Mouse (Mus musculus) embryonic facial prominence, embryonic 12.5 days (tissue): ENCODE data around the gene Snrpg. TPM values are rescaled to one million over a fixed set of nuclear protein-coding genes. Genes with fewer than 3 reads are reported as not detected.
A peak's percentile ranks its signal among the peaks of the same experiment; 100 is the strongest.
"Not testable (repeated sequence)": the region's sequence is repeated elsewhere in the genome, so short reads cannot be mapped to it uniquely, and the experiment has no call there.

ENCODE experiments used
- ATAC-seq: fragments of 200-750 bp; cut with Nextera tagmentation; 2 replicates; pipeline ENCODE4 v1.8.0; 2017; ENCODE audit not compliant: insufficient number of reproducible peaks, insufficient read depth, low FRiP score, low TSS enrichment
- H3K27ac ChIP-seq: fragments of 300-500 bp; sonication (generic); 2 replicates; pipeline ENCODE4 v1.5.1; 2016; ENCODE audit warnings: mild to moderate bottlenecking
- H3K27me3 ChIP-seq: fragments of 300-500 bp; sonication (generic); 2 replicates; pipeline ENCODE4 v1.6.1; 2016; ENCODE audit warnings: mild to moderate bottlenecking, moderate library complexity
- H3K36me3 ChIP-seq: fragments of 300-500 bp; sonication (generic); 2 replicates; pipeline ENCODE4 v1.6.1; 2016; ENCODE audit warnings: mild to moderate bottlenecking
- H3K4me1 ChIP-seq: fragments of 300-500 bp; sonication (generic); 2 replicates; pipeline ENCODE4 v1.6.1; 2016
- H3K4me2 ChIP-seq: fragments of 300-500 bp; sonication (generic); replicated peaks from 2 replicates; pipeline ENCODE4 v1.6.1; 2016; ENCODE audit warnings: mild to moderate bottlenecking, moderate library complexity
- H3K4me3 ChIP-seq: fragments of 300-500 bp; sonication (generic); 2 replicates; pipeline ENCODE4 v1.5.1; 2016; ENCODE audit warnings: mild to moderate bottlenecking
- H3K9ac ChIP-seq: fragments of 300-500 bp; sonication (generic); 2 replicates; pipeline ENCODE4 v1.6.1; 2016; ENCODE audit warnings: mild to moderate bottlenecking, moderate library complexity
- H3K9me3 ChIP-seq: fragments of 300-500 bp; sonication (generic); 2 replicates; pipeline ENCODE4 v1.6.1; 2016; ENCODE audit warnings: mild to moderate bottlenecking, moderate library complexity
- WGBS: fragments of 180-500 bp; shearing (Covaris S2); methylation state at CpG from one replicate; pipeline ENCODE4 v1.1.7; 2016; 5-methylcytosine and 5-hydroxymethylcytosine counted together
- polyA plus RNA-seq: library from polyadenylated mRNA; unstranded; fragments of >200 nt; fragmentation: Nextera tagmentation; extraction: Ambion mirVana; gene quantifications from 2 replicates; pipeline ENCODE4 v1.2.1, GENCODE M21; 2016

The Snrpg gene
- 637 and 711 TPM in 2 replicates for polyA plus RNA-seq

DNA sequence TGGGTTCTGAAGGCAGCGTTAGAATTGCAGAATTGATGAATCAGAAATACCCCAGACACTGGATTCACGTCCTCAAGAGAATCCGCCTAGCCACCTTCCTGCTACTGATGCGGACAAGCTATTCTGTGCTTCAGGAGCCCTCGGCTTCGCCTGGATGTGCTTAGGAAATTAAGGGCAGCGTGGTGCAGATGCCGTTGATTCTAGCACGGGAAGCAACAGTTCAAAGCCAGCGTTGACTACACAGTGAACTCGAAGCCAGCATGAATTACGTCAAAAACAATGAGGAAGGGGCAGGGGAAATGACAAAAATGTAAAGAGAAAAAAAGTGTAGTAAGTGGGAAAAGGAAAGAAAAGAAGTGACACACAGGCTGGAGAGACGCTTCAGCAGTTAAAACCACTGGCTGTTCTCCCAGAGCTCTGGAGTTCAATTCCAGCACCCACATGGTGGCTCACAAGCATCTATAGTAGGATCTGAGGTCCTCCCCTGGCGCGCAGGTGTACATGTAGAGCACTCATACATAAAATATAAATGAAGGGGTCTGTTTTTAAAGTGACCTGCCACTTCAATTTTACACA, at the start of gene Snrpg:
TSS of gene Snrpg (plus strand) at position 541 of the 576 bp plus-strand sequence.
- 16% methylated on average over 15 of the region's 15 CpGs for WGBS
- H3K4me2 ChIP-seq: peak within 1 kb of the TSS; percentile 90
- 0 out of 2 replicates have a peak, but pooled peaks have one; percentile 35 for ATAC-seq
- H3K4me1 ChIP-seq: peaks cover 27% of the 10 kb centered on the region
- peak within 1 kb of the TSS; percentile 95 for H3K4me3 ChIP-seq
- no peaks in the 10 kb centered on the region for H3K27me3 ChIP-seq
- H3K9ac ChIP-seq: peak within 1 kb of the TSS; percentile 90
- peaks cover 7% of the 10 kb centered on the region; the same call in 1 of the 2 replicates for H3K36me3 ChIP-seq
- peak within 1 kb of the TSS; percentile 84 for H3K27ac ChIP-seq
- no peaks in the 10 kb centered on the region for H3K9me3 ChIP-seq

DNA sequence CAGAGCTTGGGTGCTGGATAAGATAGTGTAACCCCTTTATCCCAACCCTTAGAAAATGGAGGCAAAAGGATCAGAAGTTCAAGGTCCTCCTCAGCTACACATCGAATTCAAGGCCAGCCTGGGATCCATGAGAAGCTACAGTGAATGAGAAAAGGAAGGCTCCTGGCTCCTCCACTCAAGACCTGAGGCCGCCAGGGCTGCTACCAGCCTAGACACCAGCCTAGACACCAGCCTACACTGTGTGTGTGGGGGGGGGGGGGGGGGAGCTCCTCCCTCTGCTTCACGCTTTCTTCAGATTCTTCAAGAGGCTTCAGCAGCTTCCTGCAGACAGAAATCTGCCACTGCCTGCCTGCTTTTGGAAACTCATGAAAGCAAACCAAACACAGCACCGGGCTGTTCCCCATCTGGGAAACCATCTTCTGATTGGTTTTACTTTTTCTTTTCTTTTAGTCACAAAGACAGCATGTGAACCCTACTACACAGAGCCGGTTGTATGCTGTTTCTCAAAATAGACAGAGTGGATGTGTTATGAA, 49.0 kb upstream of the Snrpg start:
- Histone ChIP-seq H3K9ac (no peak overlapping the region), H3K9me3 (no peaks in the 10 kb centered on the region), H3K4me2 (no peak overlapping the region), H3K4me1 (no peaks in the 10 kb centered on the region), H3K36me3 (no peaks in the 10 kb centered on the region), H3K27me3 (no peaks in the 10 kb centered on the region), H3K27ac (no peak overlapping the region), H3K4me3 (no peak overlapping the region)
- no peak for ATAC-seq
- 83% methylated on average over 5 of the region's 5 CpGs for WGBS

DNA sequence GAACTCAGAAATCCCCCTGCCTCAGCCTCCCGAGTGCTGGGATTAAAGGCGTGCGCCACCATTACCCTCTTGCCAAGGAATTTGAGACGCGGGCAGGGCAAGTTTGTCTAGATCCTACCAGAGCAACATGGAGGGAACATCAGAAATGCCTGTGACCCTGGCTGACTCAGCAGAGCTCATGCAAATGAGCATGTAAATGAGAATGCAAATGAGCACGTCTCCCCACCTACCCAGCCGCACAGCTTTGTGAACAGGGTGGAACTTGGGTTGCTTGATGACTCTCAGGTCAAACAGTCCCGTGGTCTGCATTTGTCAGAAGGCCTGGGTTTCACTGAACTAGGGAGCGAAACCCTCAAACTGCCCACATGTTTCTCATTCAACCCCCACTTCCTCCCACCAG, 48.1 kb upstream of the Snrpg start:
- Histone ChIP-seq H3K4me1 (no peaks in the 10 kb centered on the region), H3K27me3 (no peaks in the 10 kb centered on the region), H3K9me3 (no peaks in the 10 kb centered on the region), H3K27ac (no peak overlapping the region), H3K36me3 (no peaks in the 10 kb centered on the region), H3K9ac (no peak overlapping the region), H3K4me3 (no peak overlapping the region), H3K4me2 (no peak overlapping the region)
- WGBS: 90% methylated on average over 9 of the region's 9 CpGs
- ATAC-seq: no peak

DNA sequence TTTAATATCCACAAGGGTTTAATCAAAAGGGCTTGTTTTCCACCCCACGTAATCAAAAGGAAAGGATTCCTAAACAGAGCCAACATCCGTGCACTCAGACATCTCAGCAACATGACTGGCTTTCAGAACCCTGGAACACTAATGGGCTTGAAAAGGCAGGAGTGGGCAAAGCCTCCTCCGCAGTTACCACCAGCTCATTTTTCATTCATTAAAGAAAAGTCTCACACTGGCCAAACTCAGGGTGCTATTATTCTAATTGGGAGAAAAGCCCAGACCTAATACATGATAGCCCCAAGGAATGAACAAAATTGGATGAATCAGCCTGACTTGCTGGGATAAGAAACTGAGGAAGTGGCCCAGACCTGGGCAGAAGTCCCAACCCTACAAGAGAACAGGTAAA, 46.7 kb upstream of the Snrpg start:
- no peak overlapping the region for H3K27ac ChIP-seq
- no peak overlapping the region for H3K9ac ChIP-seq
- no peak overlapping the region for H3K4me3 ChIP-seq
- H3K27me3 ChIP-seq: no peaks in the 10 kb centered on the region
- ATAC-seq: no peak
- 0 out of 2 replicates have a peak, but pooled peaks cover 3% of the 10 kb centered on the region for H3K4me1 ChIP-seq
- H3K9me3 ChIP-seq: no peaks in the 10 kb centered on the region
- no peaks in the 10 kb centered on the region for H3K36me3 ChIP-seq
- WGBS: 81% methylated on average over 3 of the region's 3 CpGs
- no peak overlapping the region for H3K4me2 ChIP-seq

DNA sequence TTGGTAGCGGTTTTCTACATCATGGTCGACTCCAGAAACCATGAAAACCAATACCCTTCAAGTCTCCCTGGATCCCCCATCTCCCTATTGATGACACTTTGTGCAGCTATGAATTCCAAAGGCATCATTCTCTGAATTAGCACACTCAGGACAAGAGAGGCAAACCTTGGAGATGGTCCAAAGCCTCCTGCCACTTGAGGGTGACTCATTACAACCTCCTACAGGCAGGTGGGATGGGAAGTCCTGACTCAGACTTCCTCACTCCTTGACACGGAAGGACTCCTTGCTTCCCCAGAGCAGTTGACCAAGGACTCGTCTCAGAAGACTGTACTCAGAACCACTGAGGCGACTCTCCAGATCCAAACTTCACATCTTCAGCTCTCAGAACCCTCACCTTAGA, 45.5 kb upstream of the Snrpg start:
- Histone ChIP-seq H3K36me3 (no peaks in the 10 kb centered on the region), H3K4me1 (0 out of 2 replicates have a peak, but pooled peaks cover 3% of the 10 kb centered on the region), H3K27ac (no peak overlapping the region), H3K4me2 (no peak overlapping the region), H3K27me3 (no peaks in the 10 kb centered on the region), H3K9ac (no peak overlapping the region), H3K9me3 (no peaks in the 10 kb centered on the region; the same call in 1 of the 2 replicates), H3K4me3 (no peak overlapping the region)
- 77% methylated on average over 5 of the region's 5 CpGs for WGBS
- ATAC-seq: no peak

DNA sequence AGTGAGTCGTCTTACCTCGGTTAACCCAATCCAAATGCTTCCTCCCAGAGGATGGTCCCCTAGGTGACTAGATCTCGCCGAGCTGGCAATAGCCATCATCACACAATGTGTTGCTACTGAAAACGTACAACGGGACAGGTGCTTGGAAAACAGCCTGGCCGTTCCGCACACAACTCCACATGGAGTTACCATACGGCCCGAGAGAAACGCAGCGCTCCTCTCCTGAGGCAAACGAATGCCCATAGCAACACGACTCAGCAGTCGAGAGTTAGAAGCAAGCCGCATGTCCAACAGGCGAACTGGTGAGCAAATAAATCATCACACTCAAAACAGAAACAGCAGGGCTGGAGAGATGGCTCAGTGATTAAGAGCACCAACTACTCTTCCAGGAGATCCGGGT, 44.2 kb upstream of the Snrpg start:
- Histone ChIP-seq H3K4me1 (0 out of 2 replicates have a peak, but pooled peaks cover 3% of the 10 kb centered on the region), H3K27ac (no peak overlapping the region), H3K9me3 (no peaks in the 10 kb centered on the region; the same call in 1 of the 2 replicates), H3K27me3 (no peaks in the 10 kb centered on the region), H3K36me3 (no peaks in the 10 kb centered on the region), H3K4me3 (no peak overlapping the region), H3K4me2 (no peak overlapping the region), H3K9ac (no peak overlapping the region)
- WGBS: 89% methylated on average over 18 of the region's 18 CpGs
- ATAC-seq: no peak

DNA sequence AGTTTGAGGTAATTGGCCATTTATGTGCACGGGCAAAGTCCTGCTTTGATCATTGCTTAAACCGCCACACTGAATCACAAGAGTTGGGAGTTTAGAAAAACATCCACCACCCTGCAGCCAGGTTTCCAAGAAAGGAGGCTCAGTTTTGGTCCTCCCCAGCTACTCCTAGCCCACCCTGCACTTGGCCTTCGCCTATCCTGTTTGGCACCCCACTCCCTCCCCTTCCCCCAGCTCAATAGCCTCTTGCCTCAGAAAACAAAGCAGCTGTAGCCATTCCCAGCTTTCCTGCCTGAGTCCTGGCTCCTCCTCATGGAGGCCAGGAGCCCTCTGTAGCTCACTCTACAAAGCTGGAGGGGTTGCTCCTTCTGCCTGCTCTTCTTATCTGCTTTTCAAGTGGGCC, 42.7 kb upstream of the Snrpg start:
- Histone ChIP-seq H3K9ac (no peak overlapping the region), H3K36me3 (no peaks in the 10 kb centered on the region), H3K9me3 (no peaks in the 10 kb centered on the region; the same call in 1 of the 2 replicates), H3K27me3 (no peaks in the 10 kb centered on the region), H3K4me3 (no peak overlapping the region), H3K27ac (no peak overlapping the region), H3K4me1 (0 out of 2 replicates have a peak, but pooled peaks cover 3% of the 10 kb centered on the region), H3K4me2 (no peak overlapping the region)
- no peak for ATAC-seq
- WGBS: 57% methylated on average over 3 of the region's 3 CpGs

DNA sequence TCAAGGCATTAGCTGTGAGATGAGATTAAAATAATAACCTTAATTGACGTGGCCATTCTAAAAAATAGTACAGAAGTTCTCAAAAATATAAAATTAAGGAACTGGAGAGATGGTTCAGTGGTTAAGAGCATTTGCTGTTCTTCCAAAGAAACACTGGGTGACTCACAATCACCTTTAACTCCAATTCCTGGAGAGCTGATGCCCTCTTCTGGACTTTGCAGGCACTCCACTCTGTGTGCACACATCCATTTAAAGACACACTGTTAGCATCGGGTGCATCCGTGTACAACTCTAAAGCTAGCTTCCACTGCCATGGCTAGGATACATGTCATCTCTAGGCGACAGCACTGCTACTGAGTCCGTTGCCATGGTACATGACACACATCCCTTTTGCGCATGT, 41.2 kb upstream of the Snrpg start:
- 93% methylated on average over 6 of the region's 6 CpGs for WGBS
- no peak for ATAC-seq
- Histone ChIP-seq H3K27ac (no peak overlapping the region), H3K36me3 (no peaks in the 10 kb centered on the region), H3K9ac (no peak overlapping the region), H3K4me3 (no peak overlapping the region), H3K4me2 (no peak overlapping the region), H3K9me3 (no peaks in the 10 kb centered on the region; the same call in 1 of the 2 replicates), H3K4me1 (0 out of 2 replicates have a peak, but pooled peaks cover 3% of the 10 kb centered on the region), H3K27me3 (no peaks in the 10 kb centered on the region)

DNA sequence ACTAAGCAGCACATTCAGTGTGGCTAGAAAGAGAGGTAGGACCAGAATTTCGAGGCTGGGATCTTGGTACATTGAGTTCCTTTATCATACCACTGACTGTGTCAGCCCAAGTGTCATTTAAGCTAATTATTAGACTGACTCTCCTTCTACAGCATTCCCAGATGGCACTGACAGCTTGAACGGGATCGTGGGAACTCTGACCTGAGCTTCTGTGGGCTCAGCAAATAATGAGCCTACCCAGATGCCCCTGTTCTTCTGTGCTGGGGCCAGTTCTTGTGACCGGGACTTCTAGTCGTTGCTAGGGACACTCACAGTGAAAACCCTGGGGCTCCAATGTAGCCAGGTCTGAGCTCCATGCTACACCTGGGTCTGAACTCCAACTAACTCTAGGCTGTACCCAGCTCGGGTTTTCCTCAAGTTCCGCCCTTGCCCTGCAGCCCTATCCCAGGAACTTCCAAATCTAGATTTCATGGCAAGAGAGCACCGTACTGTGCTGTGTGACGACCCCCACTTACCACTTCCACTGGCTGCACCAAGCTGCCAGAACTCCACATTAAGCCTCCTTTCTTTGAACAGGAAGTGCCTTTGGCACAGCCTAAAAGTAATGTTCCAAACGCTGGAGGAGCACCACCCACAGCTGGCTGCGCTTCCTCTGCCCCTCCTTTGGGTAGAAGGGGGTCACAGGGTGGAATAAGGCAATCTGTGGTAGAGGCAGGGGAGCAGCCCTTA, 35.8 kb upstream of the Snrpg start:
- 67% methylated on average over 11 of the region's 11 CpGs for WGBS
- ATAC-seq: no peak

DNA sequence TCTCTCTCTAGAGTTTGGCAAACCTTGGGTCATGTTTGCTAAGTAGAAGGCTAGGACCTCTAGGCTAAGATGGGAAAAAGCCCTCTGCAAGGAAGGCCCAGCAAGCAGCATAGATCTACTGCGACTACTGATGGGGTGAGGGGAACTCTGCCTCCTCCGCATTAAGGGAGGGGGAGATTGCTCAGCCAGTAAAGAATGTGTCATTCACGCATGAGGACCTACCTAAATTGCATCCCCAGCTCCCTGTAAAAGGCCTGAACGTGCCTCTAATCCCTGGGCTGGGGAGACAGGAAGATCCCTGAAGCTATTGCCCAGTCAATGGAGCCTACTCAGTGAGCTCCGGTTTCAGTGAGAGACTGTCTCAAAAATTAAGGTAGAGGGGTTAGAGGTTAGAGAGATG, 35.2 kb upstream of the Snrpg start:
- Histone ChIP-seq H3K4me3 (no peak overlapping the region), H3K9ac (no peak overlapping the region), H3K27ac (no peak overlapping the region), H3K4me2 (no peak overlapping the region), H3K27me3 (no peaks in the 10 kb centered on the region), H3K36me3 (no peaks in the 10 kb centered on the region), H3K9me3 (no peaks in the 10 kb centered on the region), H3K4me1 (no peaks in the 10 kb centered on the region)
- 60% methylated on average over 5 of the region's 5 CpGs for WGBS
- ATAC-seq: no peak

More for the DNA sequence above, 35.8 kb upstream of the Snrpg start:
- Histone ChIP-seq H3K27ac (no peak overlapping the region), H3K9ac (no peak overlapping the region), H3K9me3 (no peaks in the 10 kb centered on the region; the same call in 1 of the 2 replicates), H3K27me3 (no peaks in the 10 kb centered on the region), H3K36me3 (no peaks in the 10 kb centered on the region), H3K4me1 (no peaks in the 10 kb centered on the region), H3K4me2 (no peak overlapping the region), H3K4me3 (no peak overlapping the region)

DNA sequence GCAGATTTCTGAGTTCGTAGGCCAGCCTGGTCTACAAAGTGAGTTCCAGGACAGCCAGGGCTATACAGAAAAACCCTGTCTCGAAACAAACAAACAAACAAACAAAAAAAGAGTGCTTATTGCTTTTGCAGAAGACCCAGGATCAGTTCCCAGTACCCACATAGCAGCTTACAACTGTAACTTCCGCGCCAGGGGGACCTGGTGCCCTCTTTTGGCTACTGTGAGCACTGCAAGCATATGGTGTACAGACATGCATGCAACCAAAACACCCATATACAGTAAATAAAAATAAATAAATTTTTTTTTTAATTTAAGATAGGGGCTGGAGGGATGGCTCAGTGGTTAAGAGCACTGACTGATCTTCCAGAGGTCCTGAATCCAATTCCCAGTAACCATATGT, 34.8 kb upstream of the Snrpg start:
- not testable (repeated sequence) for H3K27me3 ChIP-seq, H3K4me2 ChIP-seq, H3K36me3 ChIP-seq, H3K9me3 ChIP-seq, H3K4me1 ChIP-seq, ATAC-seq, H3K27ac ChIP-seq, H3K4me3 ChIP-seq, H3K9ac ChIP-seq
- 86% methylated on average over 4 of the region's 4 CpGs for WGBS

DNA sequence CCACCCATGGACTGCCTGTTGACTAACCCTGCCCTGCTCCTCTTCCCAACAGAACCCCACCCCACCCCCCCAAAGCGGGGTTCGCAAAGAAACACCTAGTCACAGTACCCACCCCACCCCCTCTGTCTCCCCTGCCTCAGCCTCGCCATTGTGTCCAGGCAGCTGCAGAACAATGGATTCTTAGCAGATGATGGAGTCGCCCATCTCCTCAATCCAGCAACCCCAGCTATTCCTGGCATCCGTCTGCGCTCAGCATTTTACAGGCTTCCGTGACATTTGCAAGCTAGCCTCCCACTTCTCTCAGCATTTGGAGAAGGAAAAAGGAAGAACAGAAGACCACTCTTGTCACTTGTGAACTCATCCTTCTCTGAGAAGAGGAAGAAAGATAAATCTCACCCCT, 27.4 kb upstream of the Snrpg start:
- no peak for ATAC-seq
- H3K4me2 ChIP-seq: peak overlapping the region; percentile 21; the same call in 1 of the 2 replicates

More for the DNA sequence above, 27.4 kb upstream of the Snrpg start:
- 16% methylated on average over 7 of the region's 7 CpGs for WGBS
- Histone ChIP-seq H3K9ac (no peak overlapping the region), H3K27ac (no peak overlapping the region), H3K4me1 (peaks cover 3% of the 10 kb centered on the region; the same call in 1 of the 2 replicates), H3K36me3 (no peaks in the 10 kb centered on the region), H3K9me3 (no peaks in the 10 kb centered on the region), H3K4me3 (no peak overlapping the region), H3K27me3 (no peaks in the 10 kb centered on the region)
